Mouse (Mus musculus) monocyte, adult 5-6 weeks (primary cell): ENCODE results near the gene Bicra. TPM values are rescaled to one million over a fixed set of nuclear protein-coding genes. Genes with fewer than 3 reads are reported as not detected.

ENCODE experiments used
- ATAC-seq: fragments of 153-309, 156-312 bp; replicated peaks from 2 replicates; pipeline ENCODE4 v1.8.0; 2017; ENCODE audit warnings: mild to moderate bottlenecking; ENCODE audit not compliant: low TSS enrichment, insufficient number of reproducible peaks, severe bottlenecking, poor library complexity, low FRiP score
- total RNA-seq: library from RNA; stranded (forward); fragments of 200-1000, 200-491, 200-594 nt; gene quantifications from 3 replicates; pipeline ENCODE4 v1.2.3, GENCODE M21; 2017

Gene Bicra
- total RNA-seq, 1 experiment from 2014 or later: 2.2 TPM

- ATAC-seq: no peak
Measured at GRCm38 (mm10) chr7:16049576-16049915, 1.8 kb upstream of the Bicra start.

GRCm38 (mm10) chr7:16048675-16049575 is 1.2 kb upstream of the Bicra start:
- ATAC-seq: no peak

- ATAC-seq: peak; percentile 72
Measured at GRCm38 (mm10) chr7:16048164-16048564, 443 bp upstream of the Bicra start.

- peak; percentile 42 for ATAC-seq
Measured at GRCm38 (mm10) chr7:16046481-16047337, 1.0 kb downstream of the Bicra start.

GRCm38 (mm10) chr7:16046101-16046480 is 1.6 kb downstream of the Bicra start:
- peak; percentile 23 for ATAC-seq

- ATAC-seq: no peak
Measured at GRCm38 (mm10) chr7:16045538-16045937, 2.2 kb downstream of the Bicra start.

GRCm38 (mm10) chr7:16044531-16044930 is 3.2 kb downstream of the Bicra start:
- ATAC-seq: no peak

GRCm38 (mm10) chr7:16043861-16044435 is 3.8 kb downstream of the Bicra start:
- ATAC-seq: no peak

- no peak for ATAC-seq
Measured at GRCm38 (mm10) chr7:16042850-16043775, 4.6 kb downstream of the Bicra start.

GRCm38 (mm10) chr7:16041208-16041607 is 6.5 kb downstream of the Bicra start:
- no peak for ATAC-seq

- ATAC-seq: no peak
Measured at GRCm38 (mm10) chr7:16039363-16039762, 8.4 kb downstream of the Bicra start.

GRCm38 (mm10) chr7:16036972-16037371 is 10.7 kb downstream of the Bicra start:
- ATAC-seq: no peak

- no peak for ATAC-seq
Measured at GRCm38 (mm10) chr7:16033580-16034461, 13.9 kb downstream of the Bicra start.

- ATAC-seq: no peak
Measured at GRCm38 (mm10) chr7:16033059-16033458, 14.7 kb downstream of the Bicra start.

- ATAC-seq: no peak
Measured at GRCm38 (mm10) chr7:16031072-16031471, 16.6 kb downstream of the Bicra start.

- ATAC-seq: no peak
Measured at GRCm38 (mm10) chr7:16028102-16028927, 19.4 kb downstream of the Bicra start.
